In genomic region chr10:45185457-45185856, GRCm38 (mm10) we compare ENCODE assay signal across 1 mouse cellular context.
TF ChIP-seq lines count a peak whose summit lies in the region.

No protein-coding gene starts in this region.

TF ChIP-seq in CH12.LX, 34 proteins besides CTCF, POLR2A, EP300 and RAD21:
- no peak for TF ChIP-seq USF2 (conservative IDR thresholded peaks at IDR 0.05; ENCODE audit: low read depth, low read length)
- TF ChIP-seq SMC3 (IDR thresholded peaks at IDR 0.05; ENCODE audit: low read depth, low read length) = peak; percentile 20; the same call in 1 of the 2 replicates
